Mouse (Mus musculus) left cerebral cortex, postnatal 36 days (tissue): ENCODE data around the gene Gm13090. TPM values are rescaled to one million over a fixed set of nuclear protein-coding genes. Genes with fewer than 3 reads are reported as not detected.
A peak's percentile ranks its signal among the peaks of the same experiment; 100 is the strongest.

Source experiments
- DNase-seq, 2 experiments: peaks; one replicate each; pipeline ENCODE4 v3.0.0; 2021 to 2022; ENCODE audit warnings: low spot score in 2 of 2, mixed read lengths in 1 of 2
- intact Hi-C: fragments of 180-260 bp; cut with DNase I; formaldehyde crosslinking; loops from one replicate; pipeline ENCODE4 v1.15.1; 2025
- total RNA-seq, 2 experiments: library from RNA; stranded (reverse); gene quantifications; 2 replicates each; pipeline ENCODE4 v1.2.3; 2021

Gene Gm13090
- total RNA-seq, 2 experiments from 2014 or later = not detected

DNA sequence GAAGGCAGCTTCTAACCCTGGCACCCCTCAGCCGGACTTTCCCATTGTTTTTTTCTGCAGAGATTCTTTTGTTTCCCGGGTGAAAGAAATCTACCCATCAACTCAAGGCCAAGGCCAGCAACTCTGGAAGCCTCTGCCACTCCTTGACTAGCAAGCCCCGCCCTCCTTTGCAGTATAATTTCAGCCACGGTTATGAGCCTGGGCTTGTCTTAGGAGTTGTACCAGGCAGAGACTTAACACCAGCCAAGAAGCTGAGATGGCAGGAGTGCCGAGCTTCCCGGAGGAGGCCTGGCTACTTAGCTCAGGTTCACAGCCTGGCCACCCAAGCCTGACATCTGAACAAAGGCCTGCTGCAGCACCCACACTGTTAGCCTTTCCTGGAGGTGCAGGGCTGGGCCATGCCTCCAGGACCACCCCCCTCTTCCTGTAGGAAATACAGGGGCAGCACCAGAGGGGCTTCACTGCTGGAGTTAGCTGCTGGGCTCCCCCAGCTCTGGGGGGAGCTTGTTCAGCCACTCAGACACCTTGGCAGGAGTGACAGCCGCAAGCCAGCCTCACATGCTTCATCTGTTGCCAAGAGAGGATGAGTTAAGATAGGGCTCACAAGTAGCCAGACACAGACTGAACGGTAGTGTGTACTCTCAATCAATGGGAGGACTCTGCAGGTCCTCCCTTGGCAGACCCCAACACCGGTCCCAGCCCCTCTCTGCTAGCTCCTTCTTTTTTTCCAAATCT lies 41.6 kb downstream of the Gm13090 start:
- DNase-seq = no peak
- intact Hi-C loops = no loop called here

DNA sequence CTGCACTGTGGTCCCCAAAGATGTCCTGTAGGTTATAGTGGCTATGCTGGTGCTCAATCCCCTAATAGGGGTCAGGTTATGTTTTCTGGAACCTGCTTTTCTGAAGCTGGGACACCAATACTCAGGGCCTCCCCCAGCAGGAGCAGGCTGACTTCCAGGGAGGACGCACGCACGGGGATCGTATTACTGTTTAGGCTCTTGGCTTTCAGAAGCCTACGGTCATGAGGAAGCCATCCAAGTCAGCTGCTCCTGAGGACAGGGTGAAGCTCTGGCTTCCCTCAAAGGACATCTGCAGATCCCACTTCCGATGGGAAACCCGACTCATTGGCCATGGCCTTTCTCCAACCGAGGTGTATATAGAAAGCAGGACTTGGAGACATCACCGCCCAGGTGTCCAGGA lies 43.1 kb downstream of the Gm13090 start:
- DNase-seq = no peak
- intact Hi-C loops = no loop called here

DNA sequence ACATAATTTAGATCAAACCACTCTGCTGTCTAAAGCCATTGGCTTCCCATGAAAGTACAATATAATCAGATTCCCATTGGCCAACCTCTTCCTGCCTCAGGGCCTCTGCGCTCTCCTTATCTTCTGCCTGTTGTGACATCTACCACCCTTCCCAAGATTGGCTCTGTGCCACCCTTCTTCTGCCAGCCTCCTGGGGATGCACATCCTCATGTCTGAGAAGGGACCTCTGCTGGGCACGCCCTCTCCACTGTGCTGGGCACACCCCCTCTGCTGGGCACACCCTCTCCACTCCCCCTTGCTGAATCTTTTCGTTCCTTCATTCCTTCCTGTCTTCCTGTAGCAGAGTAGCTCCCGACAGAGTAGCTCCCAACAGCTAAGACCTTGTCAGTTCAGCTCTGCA lies 44.4 kb downstream of the Gm13090 start:
- intact Hi-C loops = no loop called here
- peak in 1 of 2 experiments; percentile 6 for DNase-seq

DNA sequence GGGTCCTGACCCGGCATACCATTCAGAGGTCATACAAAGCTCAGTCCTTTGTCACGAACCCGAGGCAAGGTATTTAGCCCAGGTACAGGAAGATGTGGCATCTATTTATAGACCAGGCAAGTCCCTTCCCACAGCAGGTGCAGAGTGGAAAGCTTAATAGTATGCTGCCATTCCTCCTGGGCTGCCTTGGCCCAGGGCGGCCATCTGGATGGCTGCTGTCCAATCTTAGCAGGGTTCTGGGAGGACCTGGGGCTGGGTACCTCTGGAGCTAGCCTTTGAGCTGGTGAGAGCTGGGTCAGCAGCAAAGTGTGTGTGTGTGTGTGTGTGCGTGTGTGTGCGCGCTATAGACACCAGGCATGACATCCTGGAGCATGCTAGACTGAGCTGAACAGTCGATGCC lies 46.1 kb downstream of the Gm13090 start:
- intact Hi-C loops = loop anchor here (5.0 kb wide), 1 partner anchor 38 kb away; no protein-coding TSS in a partner anchor
- no peak for DNase-seq

DNA sequence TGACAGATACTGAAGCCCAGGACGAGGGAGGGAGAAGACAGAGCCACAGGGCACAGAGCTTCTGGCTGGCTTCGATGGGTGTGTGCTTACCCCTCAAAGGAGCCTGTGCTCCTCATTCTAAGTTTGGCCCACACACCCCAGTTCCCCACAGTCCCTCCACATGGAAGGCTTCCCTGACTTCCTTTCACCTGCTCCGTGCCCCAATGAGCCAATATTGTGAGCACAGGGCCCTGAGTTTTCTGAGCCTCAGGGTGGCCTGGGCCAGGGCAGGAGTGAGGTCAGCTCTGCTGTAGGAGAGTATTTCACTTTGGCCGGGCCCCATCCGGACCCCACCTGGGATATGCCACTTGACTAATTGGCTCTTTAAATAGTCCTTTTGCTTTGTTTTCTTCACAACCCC lies 48.3 kb downstream of the Gm13090 start:
- no peak for DNase-seq
- intact Hi-C loops = loop anchor here (5.0 kb wide), 1 partner anchor 40 kb away; no protein-coding TSS in a partner anchor

DNA sequence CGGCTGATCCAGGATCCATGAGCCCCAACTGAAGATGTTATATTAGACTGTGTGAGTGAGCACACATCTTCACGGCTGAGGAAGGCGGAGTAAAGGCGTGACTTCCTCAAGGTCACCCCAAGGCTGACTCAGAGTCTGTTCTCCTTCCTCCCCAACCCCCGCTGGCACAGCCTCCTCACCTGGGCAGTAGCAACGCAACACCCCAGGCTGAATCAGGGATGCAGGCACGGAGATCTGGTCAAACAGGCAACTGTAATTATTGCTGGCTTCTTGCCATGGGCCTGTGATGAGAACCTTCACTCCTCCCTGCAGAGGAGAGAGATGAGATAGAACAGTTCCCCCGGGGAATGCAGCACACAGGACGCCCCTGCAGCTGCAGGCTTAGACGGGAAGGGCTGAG lies 48.8 kb downstream of the Gm13090 start:
- intact Hi-C loops = loop anchor here (5.0 kb wide), 1 partner anchor 41 kb away; no protein-coding TSS in a partner anchor
- DNase-seq = peak in 1 of 2 experiments; percentile 35

DNA sequence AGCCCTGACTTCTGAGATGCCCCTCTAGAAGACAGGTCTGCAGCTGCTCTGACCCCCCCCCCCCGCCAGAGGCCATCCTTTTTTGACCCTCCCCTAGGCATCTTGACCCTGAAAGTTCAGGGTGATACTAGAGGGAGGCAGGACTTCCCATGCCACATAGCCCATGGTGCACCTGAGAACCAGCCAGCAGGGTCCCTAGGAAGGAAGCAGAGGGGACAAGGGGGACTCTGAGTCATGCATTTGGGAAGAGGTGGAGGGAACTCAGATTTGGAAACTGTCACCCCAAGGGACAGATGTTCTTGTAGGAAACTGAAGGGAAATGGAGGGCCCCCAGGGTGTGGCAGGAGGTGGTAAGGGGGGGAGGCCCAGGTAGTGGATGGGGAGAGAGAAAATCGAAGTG lies 49.2 kb downstream of the Gm13090 start:
- intact Hi-C loops = loop anchor here (5.0 kb wide), 1 partner anchor 41 kb away; no protein-coding TSS in a partner anchor
- no peak for DNase-seq

DNA sequence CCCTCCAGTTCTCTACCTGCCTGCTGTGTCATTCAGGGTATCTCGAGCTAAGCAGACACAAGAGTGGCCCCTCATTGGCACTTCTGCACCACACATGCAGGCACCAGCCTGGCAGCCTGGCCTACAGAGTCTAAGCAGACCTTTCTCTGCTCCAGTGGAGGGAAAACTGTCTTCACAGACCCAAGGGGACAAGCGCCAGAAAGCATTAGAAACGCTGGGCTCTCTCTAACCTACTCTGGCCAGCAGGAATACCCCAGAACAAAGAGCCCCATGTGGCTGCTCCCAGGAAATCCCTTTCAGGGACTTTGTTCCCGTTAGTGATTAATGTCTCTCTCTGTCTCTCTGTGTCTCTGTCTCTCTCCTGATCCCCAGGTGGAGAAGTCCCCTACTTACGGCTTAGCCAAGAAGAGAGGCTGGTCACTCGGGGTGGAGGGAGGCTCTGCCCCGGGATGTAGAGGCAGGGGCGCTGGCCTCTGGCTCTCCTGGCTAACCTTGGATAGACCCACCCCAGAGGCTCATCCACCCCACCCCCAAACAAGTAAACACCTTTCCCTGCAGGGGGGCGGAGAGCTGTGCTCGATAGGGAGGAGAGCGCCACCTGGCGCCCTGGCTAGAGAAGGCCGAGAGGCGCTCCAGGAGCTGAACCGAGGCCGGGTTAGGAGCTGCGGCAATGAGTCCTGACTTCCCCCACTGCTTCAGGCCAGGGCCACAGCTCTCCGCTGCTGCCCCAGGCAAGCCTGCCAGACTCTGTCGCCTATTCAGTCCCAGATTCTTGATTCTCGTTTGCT lies 49.9 kb downstream of the Gm13090 start:
- intact Hi-C loops = loop anchor here (5.0 kb wide), 1 partner anchor 42 kb away; no protein-coding TSS in a partner anchor
- DNase-seq = peak; percentile 85 to 88

DNA sequence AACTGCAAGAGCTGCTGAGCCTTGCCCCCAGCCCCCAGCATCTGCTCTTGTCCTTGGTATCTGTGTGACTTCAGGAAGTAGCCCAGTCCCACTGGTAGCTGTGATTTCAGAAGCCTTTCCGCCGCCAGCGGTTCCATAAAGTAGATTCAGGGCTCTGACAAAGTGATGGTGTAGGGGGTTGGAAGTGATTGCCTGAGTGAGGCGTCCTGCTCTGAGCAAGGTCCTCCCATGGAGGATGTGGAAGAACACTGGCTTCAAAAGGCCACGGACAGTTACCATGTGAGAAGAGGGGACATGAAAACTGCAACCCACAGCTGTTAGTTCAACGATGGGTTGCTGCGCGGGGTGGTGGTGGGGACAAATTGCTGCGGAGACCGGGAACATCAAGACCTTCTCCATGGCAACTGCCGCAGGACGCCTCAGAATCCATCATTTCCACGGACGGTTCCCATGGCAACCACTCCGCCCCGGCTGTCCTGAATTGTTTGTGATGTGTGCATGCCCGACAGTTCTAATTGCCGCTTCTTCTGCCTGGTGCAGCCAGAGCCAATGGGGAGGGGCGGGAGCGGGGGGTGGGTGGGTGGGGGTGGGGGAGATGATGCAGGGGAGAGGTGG lies 51.1 kb downstream of the Gm13090 start:
- intact Hi-C loops = loop anchor here (2.0 kb wide), 1 partner anchor 34 kb away; no protein-coding TSS in a partner anchor

More for the DNA sequence above, 51.1 kb downstream of the Gm13090 start:
- DNase-seq = peak; percentile 87 to 90

Other genes with a start within 250 kb of the Gm13090 start
- 10 to 100 TPM; 27.4 TPM for gene Errfi1, start 235.7 kb upstream of the Gm13090 start, total RNA-seq
- 100 to 1,000 TPM; 184 to 211 TPM for gene Park7, start 175.1 kb upstream of the Gm13090 start, total RNA-seq
- under 1 TPM; 0.37 to 0.59 TPM for gene Tnfrsf9, start 175.0 kb upstream of the Gm13090 start, total RNA-seq
- gene Uts2, start 92.5 kb upstream of the Gm13090 start, total RNA-seq = not detected
- 10 to 100 TPM; 25.6 to 33.8 TPM for gene Per3, start 44.9 kb upstream of the Gm13090 start, total RNA-seq
- 10 to 100 TPM; 30.8 to 31.6 TPM for gene Vamp3, start 31.6 kb upstream of the Gm13090 start, total RNA-seq